ENCODE assay signal across 26 mouse cellular contexts in genomic region chr12:13597026-13597425, GRCm38 (mm10).
"Had no signal": no experiment of that assay in that cellular context is flagged by ENCODE, and none has a peak within 500 bp of the region (broad histone marks: within the 10 kb centered on the region; RNA-seq: fewer than 3 reads in every experiment).

No protein-coding gene starts in this region.

- ATAC-seq: forebrain, postnatal 0 days; hindbrain, embryonic 16.5 days; inflammation-experienced regulatory T-cells, adult 6 months; intestine, embryonic 15.5 days; intestine, postnatal 0 days had no signal

- H3K27me3 ChIP-seq: hindbrain, embryonic 12.5 days; intestine, embryonic 15.5 days; limb, embryonic 12.5 days; liver, embryonic 13.5 days had no signal

- H3K36me3 ChIP-seq: hindbrain, embryonic 10.5 days; hindbrain, embryonic 12.5 days; intestine, embryonic 15.5 days; limb, embryonic 10.5 days; limb, embryonic 12.5 days; liver, embryonic 13.5 days had no signal

- H3K4me2 ChIP-seq: heart, embryonic 11.5 days; hindbrain, embryonic 12.5 days; hindbrain, embryonic 14.5 days; intestine, embryonic 15.5 days; limb, embryonic 12.5 days; liver, embryonic 11.5 days; liver, embryonic 13.5 days had no signal

- H3K9me3 ChIP-seq: hindbrain, embryonic 10.5 days; hindbrain, embryonic 12.5 days; intestine, embryonic 15.5 days; limb, embryonic 10.5 days; limb, embryonic 12.5 days; liver, embryonic 13.5 days had no signal

- DNase-seq: forebrain, postnatal 0 days; gastrocnemius, adult 2 months; gastrocnemius, postnatal 10 days; gastrocnemius, postnatal 25 days; heart, adult 2 months; heart, postnatal 10 days; heart, postnatal 4 days; kidney, adult 18-20 months; kidney, adult 8-10 months; kidney, postnatal 10 days; kidney, postnatal 25 days; kidney, postnatal 4 days; liver; liver, embryonic 13.5 days had no signal

- H3K4me1 ChIP-seq: hindbrain, embryonic 10.5 days; intestine, embryonic 15.5 days; liver, embryonic 13.5 days had no signal

- H3K4me3 ChIP-seq: gastrocnemius, adult 2 months; heart, adult 2 months; hindbrain, embryonic 10.5 days; hindbrain, embryonic 12.5 days; intestine, embryonic 15.5 days; left cerebral cortex, adult 2 months; limb, embryonic 10.5 days; limb, embryonic 12.5 days; liver, embryonic 13.5 days had no signal

- H3K9ac ChIP-seq: forebrain, postnatal 0 days; hindbrain, embryonic 12.5 days; hindbrain, embryonic 14.5 days; intestine, embryonic 15.5 days; limb, embryonic 12.5 days; liver, embryonic 13.5 days had no signal

- H3K27ac ChIP-seq: gastrocnemius, adult 2 months; heart, adult 2 months; hindbrain, embryonic 10.5 days; hindbrain, embryonic 12.5 days; hindbrain, embryonic 14.5 days; intestine, embryonic 15.5 days; left cerebral cortex, adult 2 months; limb, embryonic 10.5 days; limb, embryonic 12.5 days; liver, embryonic 13.5 days had no signal
